13 mouse cellular contexts compared by ENCODE assay signal in genomic region chr11:69028805-69029204, GRCm38 (mm10). TPM values are rescaled to one million over a fixed set of nuclear protein-coding genes. Genes with fewer than 3 reads are reported as not detected.
DNase-seq lines count a peak whose midpoint lies in the region; ATAC-seq and TF ChIP-seq lines count a peak whose summit lies in the region.
"Had no signal": no experiment of that assay in that cellular context is flagged by ENCODE, and none has a peak within 500 bp of the region (broad histone marks: within the 10 kb centered on the region; RNA-seq: fewer than 3 reads in every experiment).

No protein-coding gene starts in this region.

- peaks cover 25% of the 10 kb centered on the region for H3K36me3 ChIP-seq in embryonic facial prominence, embryonic 11.5 days (replicated peaks; ENCODE audit: control insufficient read depth, insufficient read depth, low read depth, low read length)
- peaks cover 100% of the 10 kb centered on the region for H3K36me3 ChIP-seq in embryonic facial prominence, embryonic 10.5 days (replicated peaks)
- H3K36me3 ChIP-seq in midbrain, postnatal 0 days (ENCODE audit: insufficient read depth, low read length) = peaks cover 68% of the 10 kb centered on the region
- peaks cover 98% of the 10 kb centered on the region for H3K36me3 ChIP-seq in midbrain, embryonic 13.5 days
- peaks cover 71% of the 10 kb centered on the region for H3K36me3 ChIP-seq in midbrain, embryonic 15.5 days (replicated peaks)

- DNase-seq in embryonic facial prominence, embryonic 11.5 days (ENCODE audit: low spot score) = peak; percentile 27
- no peak for DNase-seq in embryonic facial prominence, embryonic 10.5 days (ENCODE audit: low spot score)
- peak; percentile 34 for DNase-seq in midbrain, postnatal 0 days (ENCODE audit: low spot score)
- no peak for DNase-seq in heart, adult 9 months (ENCODE audit: low spot score in 2 of 2)
- DNase-seq: heart, postnatal 36 days had no signal

- ATAC-seq in embryonic facial prominence, embryonic 11.5 days (replicated peaks; ENCODE audit: insufficient number of reproducible peaks, low FRiP score, low TSS enrichment, low read depth) = no peak
- ATAC-seq in midbrain, postnatal 0 days (ENCODE audit: low FRiP score) = no peak
- no peak for ATAC-seq in midbrain, embryonic 13.5 days
- no peak for ATAC-seq in activated CD4-positive, CD25-positive, alpha-beta regulatory T cell, adult 4 months
- ATAC-seq in midbrain, embryonic 15.5 days (replicated peaks) = no peak

- no peaks in the 10 kb centered on the region for H3K27me3 ChIP-seq in embryonic facial prominence, embryonic 11.5 days (ENCODE audit: control insufficient read depth, insufficient read depth, low read length)
- H3K27me3 ChIP-seq in embryonic facial prominence, embryonic 10.5 days (replicated peaks; ENCODE audit: low read depth, poor library complexity, severe bottlenecking) = no peaks in the 10 kb centered on the region
- H3K27me3 ChIP-seq in midbrain, postnatal 0 days (ENCODE audit: insufficient read depth, low read length) = no peaks in the 10 kb centered on the region
- no peaks in the 10 kb centered on the region for H3K27me3 ChIP-seq in midbrain, embryonic 13.5 days
- H3K27me3 ChIP-seq in midbrain, embryonic 15.5 days (replicated peaks) = no peaks in the 10 kb centered on the region
- H3K27me3 ChIP-seq: embryonic facial prominence, embryonic 12.5 days; kidney, embryonic 15.5 days had no signal

- H3K9ac ChIP-seq in embryonic facial prominence, embryonic 11.5 days (replicated peaks; ENCODE audit: low read length) = no peak overlapping the region
- H3K9ac ChIP-seq in midbrain, postnatal 0 days (replicated peaks; ENCODE audit: low read length, poor library complexity, severe bottlenecking) = no peak overlapping the region
- no peak overlapping the region for H3K9ac ChIP-seq in midbrain, embryonic 13.5 days (replicated peaks)
- H3K9ac ChIP-seq in midbrain, embryonic 15.5 days = no peak overlapping the region
- H3K9ac ChIP-seq: embryonic facial prominence, embryonic 12.5 days; kidney, embryonic 15.5 days had no signal

- H3K4me1 ChIP-seq in embryonic facial prominence, embryonic 11.5 days (ENCODE audit: control insufficient read depth, insufficient read depth, low read length) = no peaks in the 10 kb centered on the region
- no peaks in the 10 kb centered on the region for H3K4me1 ChIP-seq in embryonic facial prominence, embryonic 10.5 days
- no peaks in the 10 kb centered on the region for H3K4me1 ChIP-seq in midbrain, postnatal 0 days (ENCODE audit: insufficient read depth, low read length)
- H3K4me1 ChIP-seq in midbrain, embryonic 13.5 days (replicated peaks) = no peaks in the 10 kb centered on the region
- no peaks in the 10 kb centered on the region for H3K4me1 ChIP-seq in cortical plate, adult 2 months (ENCODE audit: control insufficient read depth, insufficient read depth, low read length)
- H3K4me1 ChIP-seq in midbrain, embryonic 15.5 days = no peaks in the 10 kb centered on the region
- H3K4me1 ChIP-seq: embryonic facial prominence, embryonic 12.5 days; kidney, embryonic 15.5 days had no signal

- WGBS in embryonic facial prominence, embryonic 11.5 days = 68% methylated on average over 2 of the region's 2 CpGs
- 64% methylated on average over 2 of the region's 2 CpGs for WGBS in embryonic facial prominence, embryonic 10.5 days
- 58% methylated on average over 2 of the region's 2 CpGs for WGBS in midbrain, postnatal 0 days
- WGBS in midbrain, embryonic 13.5 days = 65% methylated on average over 2 of the region's 2 CpGs
- WGBS in midbrain, embryonic 15.5 days = 58% methylated on average over 2 of the region's 2 CpGs

- H3K9me3 ChIP-seq in embryonic facial prominence, embryonic 11.5 days (replicated peaks; ENCODE audit: control insufficient read depth, low read length) = no peaks in the 10 kb centered on the region
- no peaks in the 10 kb centered on the region for H3K9me3 ChIP-seq in embryonic facial prominence, embryonic 10.5 days
- no peaks in the 10 kb centered on the region for H3K9me3 ChIP-seq in midbrain, postnatal 0 days (ENCODE audit: low read length)
- H3K9me3 ChIP-seq in midbrain, embryonic 13.5 days = no peaks in the 10 kb centered on the region
- H3K9me3 ChIP-seq in midbrain, embryonic 15.5 days = no peaks in the 10 kb centered on the region
- H3K9me3 ChIP-seq: embryonic facial prominence, embryonic 12.5 days; G1E; kidney, embryonic 15.5 days had no signal

- H3K4me2 ChIP-seq in embryonic facial prominence, embryonic 11.5 days (ENCODE audit: low read depth, low read length) = no peak overlapping the region
- H3K4me2 ChIP-seq in midbrain, postnatal 0 days (ENCODE audit: low read depth, low read length, poor library complexity, severe bottlenecking) = no peak overlapping the region
- H3K4me2 ChIP-seq in midbrain, embryonic 13.5 days (replicated peaks) = no peak overlapping the region
- H3K4me2 ChIP-seq in midbrain, embryonic 15.5 days = no peak overlapping the region
- H3K4me2 ChIP-seq: embryonic facial prominence, embryonic 12.5 days; kidney, embryonic 15.5 days had no signal

- TF ChIP-seq CTCF in midbrain, postnatal 0 days (IDR thresholded peaks at IDR 0.05) = peak; percentile 51
- TF ChIP-seq CTCF in cortical plate, adult 2 months (IDR thresholded peaks at IDR 0.05; ENCODE audit: extremely low read depth, insufficient read depth, low read length) = peak; percentile 32

- H3K4me3 ChIP-seq in embryonic facial prominence, embryonic 11.5 days (ENCODE audit: low read depth, low read length) = no peak overlapping the region
- H3K4me3 ChIP-seq in embryonic facial prominence, embryonic 10.5 days = no peak overlapping the region
- H3K4me3 ChIP-seq in midbrain, postnatal 0 days (ENCODE audit: low read depth, low read length) = no peak overlapping the region
- no peak overlapping the region for H3K4me3 ChIP-seq in midbrain, embryonic 13.5 days (replicated peaks)
- H3K4me3 ChIP-seq in cortical plate, adult 2 months (ENCODE audit: insufficient read depth, low read length) = no peak overlapping the region
- H3K4me3 ChIP-seq in midbrain, embryonic 15.5 days = no peak overlapping the region
- H3K4me3 ChIP-seq: embryonic facial prominence, embryonic 12.5 days; kidney, embryonic 15.5 days; myocyte had no signal

- H3K27ac ChIP-seq in embryonic facial prominence, embryonic 11.5 days (replicated peaks; ENCODE audit: low read depth, low read length) = no peak overlapping the region
- no peak overlapping the region for H3K27ac ChIP-seq in embryonic facial prominence, embryonic 10.5 days (replicated peaks)
- no peak overlapping the region for H3K27ac ChIP-seq in midbrain, postnatal 0 days (ENCODE audit: low read depth, low read length)
- H3K27ac ChIP-seq in midbrain, embryonic 13.5 days = no peak overlapping the region
- no peak overlapping the region for H3K27ac ChIP-seq in cortical plate, adult 2 months (ENCODE audit: insufficient read depth, low read length)
- no peak overlapping the region for H3K27ac ChIP-seq in midbrain, embryonic 15.5 days
- H3K27ac ChIP-seq: embryonic facial prominence, embryonic 12.5 days; kidney, embryonic 15.5 days had no signal

- TF ChIP-seq POLR2A in cortical plate, adult 2 months (IDR thresholded peaks at IDR 0.05; ENCODE audit: extremely low read depth, insufficient read depth, low read length) = no peak

RNA-seq across cellular contexts. Expression of gene Ctc1, which starts 13.1 kb away (rescaled TPM):
- 63.2 and 68.3 TPM in 2 replicates for polyA plus RNA-seq in embryonic facial prominence, embryonic 11.5 days (2014; fragmentation: Nextera tagmentation; extraction: Ambion mirVana)
- 100 and 103 TPM in 2 replicates for polyA plus RNA-seq in embryonic facial prominence, embryonic 10.5 days (2016; fragmentation: Nextera tagmentation; extraction: Ambion mirVana)
- 60.0 and 67.7 TPM in 2 replicates for total RNA-seq in midbrain, postnatal 0 days (2014; rRNA removed)
- polyA plus RNA-seq in midbrain, postnatal 0 days (2015; fragmentation: Nextera tagmentation; extraction: Ambion mirVana) = 46.8 and 53.4 TPM in 2 replicates
- polyA plus RNA-seq in midbrain, embryonic 13.5 days (2015; fragmentation: Nextera tagmentation; extraction: Ambion mirVana) = 51.2 and 58.8 TPM in 2 replicates
- 47.0 and 50.0 TPM in 2 replicates for polyA plus RNA-seq in cortical plate, adult 2 months (2012; rRNA removed)
- 10 to 100 TPM in 1 of 2 experiments, 1 to 10 TPM in 1; 8.7 to 14.6 TPM for polyA plus RNA-seq in activated CD4-positive, CD25-positive, alpha-beta regulatory T cell, adult 4 months (2017; shearing (Covaris generic))
- polyA plus RNA-seq in midbrain, embryonic 15.5 days (2015; fragmentation: Nextera tagmentation; extraction: Ambion mirVana) = 67.0 and 73.5 TPM in 2 replicates

RNA-seq across cellular contexts. Expression of gene Aurkb, which starts 16.6 kb away (rescaled TPM):
- 162 and 175 TPM in 2 replicates for polyA plus RNA-seq in embryonic facial prominence, embryonic 11.5 days (2014; fragmentation: Nextera tagmentation; extraction: Ambion mirVana)
- 215 and 218 TPM in 2 replicates for polyA plus RNA-seq in embryonic facial prominence, embryonic 10.5 days (2016; fragmentation: Nextera tagmentation; extraction: Ambion mirVana)
- total RNA-seq in midbrain, postnatal 0 days (2014; rRNA removed) = 6.9 and 10.5 TPM in 2 replicates
- 6.0 and 6.9 TPM in 2 replicates for polyA plus RNA-seq in midbrain, postnatal 0 days (2015; fragmentation: Nextera tagmentation; extraction: Ambion mirVana)
- polyA plus RNA-seq in midbrain, embryonic 13.5 days (2015; fragmentation: Nextera tagmentation; extraction: Ambion mirVana) = 61.3 and 62.6 TPM in 2 replicates
- 0.57 and 1.2 TPM in 2 replicates for polyA plus RNA-seq in cortical plate, adult 2 months (2012; rRNA removed)
- 10 to 100 TPM; 24.3 to 33.5 TPM for polyA plus RNA-seq in activated CD4-positive, CD25-positive, alpha-beta regulatory T cell, adult 4 months (2017; shearing (Covaris generic))
- polyA plus RNA-seq in midbrain, embryonic 15.5 days (2015; fragmentation: Nextera tagmentation; extraction: Ambion mirVana) = 17.7 and 23.9 TPM in 2 replicates

RNA-seq across cellular contexts. Expression of gene Pfas, which starts 20.5 kb away (rescaled TPM):
- polyA plus RNA-seq in embryonic facial prominence, embryonic 11.5 days (2014; fragmentation: Nextera tagmentation; extraction: Ambion mirVana) = 34.4 and 34.8 TPM in 2 replicates
- 70.1 and 71.9 TPM in 2 replicates for polyA plus RNA-seq in embryonic facial prominence, embryonic 10.5 days (2016; fragmentation: Nextera tagmentation; extraction: Ambion mirVana)
- 28.3 and 28.7 TPM in 2 replicates for total RNA-seq in midbrain, postnatal 0 days (2014; rRNA removed)
- 13.9 and 14.1 TPM in 2 replicates for polyA plus RNA-seq in midbrain, postnatal 0 days (2015; fragmentation: Nextera tagmentation; extraction: Ambion mirVana)
- polyA plus RNA-seq in midbrain, embryonic 13.5 days (2015; fragmentation: Nextera tagmentation; extraction: Ambion mirVana) = 25.7 and 26.0 TPM in 2 replicates
- polyA plus RNA-seq in cortical plate, adult 2 months (2012; rRNA removed) = 17.6 and 20.9 TPM in 2 replicates
- polyA plus RNA-seq in activated CD4-positive, CD25-positive, alpha-beta regulatory T cell, adult 4 months (2017; shearing (Covaris generic)) = 10 to 100 TPM; 20.4 to 26.3 TPM
- 16.9 and 18.7 TPM in 2 replicates for polyA plus RNA-seq in midbrain, embryonic 15.5 days (2015; fragmentation: Nextera tagmentation; extraction: Ambion mirVana)

RNA-seq across cellular contexts. Expression of gene Borcs6, which starts 30.7 kb away (rescaled TPM):
- 6.4 and 7.7 TPM in 2 replicates for polyA plus RNA-seq in embryonic facial prominence, embryonic 11.5 days (2014; fragmentation: Nextera tagmentation; extraction: Ambion mirVana)
- 5.3 and 5.9 TPM in 2 replicates for polyA plus RNA-seq in embryonic facial prominence, embryonic 10.5 days (2016; fragmentation: Nextera tagmentation; extraction: Ambion mirVana)
- 33.3 and 39.0 TPM in 2 replicates for total RNA-seq in midbrain, postnatal 0 days (2014; rRNA removed)
- polyA plus RNA-seq in midbrain, postnatal 0 days (2015; fragmentation: Nextera tagmentation; extraction: Ambion mirVana) = 21.1 and 21.3 TPM in 2 replicates
- 11.3 and 13.5 TPM in 2 replicates for polyA plus RNA-seq in midbrain, embryonic 13.5 days (2015; fragmentation: Nextera tagmentation; extraction: Ambion mirVana)
- 32.5 and 34.1 TPM in 2 replicates for polyA plus RNA-seq in cortical plate, adult 2 months (2012; rRNA removed)
- 1 to 10 TPM; 2.1 to 2.4 TPM for polyA plus RNA-seq in activated CD4-positive, CD25-positive, alpha-beta regulatory T cell, adult 4 months (2017; shearing (Covaris generic))
- 20.5 and 21.2 TPM in 2 replicates for polyA plus RNA-seq in midbrain, embryonic 15.5 days (2015; fragmentation: Nextera tagmentation; extraction: Ambion mirVana)

RNA-seq across cellular contexts. Expression of gene Tmem107, which starts 41.8 kb away (rescaled TPM):
- polyA plus RNA-seq in embryonic facial prominence, embryonic 11.5 days (2014; fragmentation: Nextera tagmentation; extraction: Ambion mirVana) = 40.4 and 43.1 TPM in 2 replicates
- 41.0 and 44.5 TPM in 2 replicates for polyA plus RNA-seq in embryonic facial prominence, embryonic 10.5 days (2016; fragmentation: Nextera tagmentation; extraction: Ambion mirVana)
- total RNA-seq in midbrain, postnatal 0 days (2014; rRNA removed) = 42.4 and 61.8 TPM in 2 replicates
- 23.8 and 27.8 TPM in 2 replicates for polyA plus RNA-seq in midbrain, postnatal 0 days (2015; fragmentation: Nextera tagmentation; extraction: Ambion mirVana)
- polyA plus RNA-seq in midbrain, embryonic 13.5 days (2015; fragmentation: Nextera tagmentation; extraction: Ambion mirVana) = 31.7 and 42.5 TPM in 2 replicates
- 20.6 and 21.4 TPM in 2 replicates for polyA plus RNA-seq in cortical plate, adult 2 months (2012; rRNA removed)
- 1 to 10 TPM; 4.4 to 7.1 TPM for polyA plus RNA-seq in activated CD4-positive, CD25-positive, alpha-beta regulatory T cell, adult 4 months (2017; shearing (Covaris generic))
- polyA plus RNA-seq in midbrain, embryonic 15.5 days (2015; fragmentation: Nextera tagmentation; extraction: Ambion mirVana) = 33.5 and 37.7 TPM in 2 replicates

Comparison
In these comparisons a context has a peak if more than half of its experiments do, and no peak if none do; other contexts are left out.
1. DNase-seq: peak in embryonic facial prominence, embryonic 11.5 days (single experiment) and midbrain, postnatal 0 days (single experiment); none in embryonic facial prominence, embryonic 10.5 days (single experiment) and heart, adult 9 months (0 of 2).